Mouse (Mus musculus) brain, embryonic 14.5 days (tissue): ENCODE measurements around the gene Rars2. TPM values are rescaled to one million over a fixed set of nuclear protein-coding genes. Genes with fewer than 3 reads are reported as not detected.
A peak's percentile ranks its signal among the peaks of the same experiment; 100 is the strongest.

Experiments used
- DNase-seq: peaks from one replicate; pipeline ENCODE4 v3.0.0-alpha.2; 2011; ENCODE audit warnings: low read depth
- CTCF ChIP-seq: fragments of 200-500 bp; IDR thresholded peaks from 2 replicates; pipeline ENCODE4 v1.5.1; 2012; ENCODE audit warnings: inconsistent platforms, mild to moderate bottlenecking, moderate library complexity, borderline replicate concordance; ENCODE audit not compliant: insufficient read depth, insufficient read length; ENCODE audit errors: extremely low read depth
- POLR2A ChIP-seq: fragments of 200-500 bp; IDR thresholded peaks from 2 replicates; pipeline ENCODE4 v1.6.1; 2012; ENCODE audit warnings: mild to moderate bottlenecking, inconsistent platforms, borderline replicate concordance; ENCODE audit not compliant: poor library complexity, insufficient read depth, insufficient read length, severe bottlenecking; ENCODE audit errors: extremely low read depth
- polyA plus RNA-seq: library from polyadenylated mRNA; depleted of rRNA; stranded (reverse); fragments of >200 nt; gene quantifications from 2 replicates; pipeline ENCODE4 v1.2.3, GENCODE M21; 2012; rRNA removed

Gene Rars2
- polyA plus RNA-seq, 1 experiment = 27.3 TPM

DNA sequence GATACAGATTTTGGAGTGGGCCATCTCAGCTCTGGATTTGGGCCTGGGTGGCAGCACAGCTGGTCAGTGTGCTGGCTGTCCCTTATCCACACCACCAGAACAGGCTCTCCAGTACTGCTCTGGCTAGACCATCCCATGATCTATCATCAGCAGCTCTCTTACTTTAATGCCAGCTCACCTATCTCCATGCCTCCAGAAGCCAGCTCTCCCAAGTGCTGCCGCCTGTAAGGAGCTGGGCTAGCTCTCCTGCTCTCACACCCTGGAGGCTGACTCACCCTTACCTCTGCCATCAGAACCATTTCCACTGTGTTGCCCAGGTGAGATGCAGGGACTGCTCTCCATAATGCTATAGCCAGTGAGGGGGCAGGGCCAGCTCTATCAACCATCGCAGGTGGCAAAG, 46.8 kb downstream of the Rars2 start:
- DNase-seq = no peak
- TF ChIP-seq POLR2A = no peak
- TF ChIP-seq CTCF = no peak

DNA sequence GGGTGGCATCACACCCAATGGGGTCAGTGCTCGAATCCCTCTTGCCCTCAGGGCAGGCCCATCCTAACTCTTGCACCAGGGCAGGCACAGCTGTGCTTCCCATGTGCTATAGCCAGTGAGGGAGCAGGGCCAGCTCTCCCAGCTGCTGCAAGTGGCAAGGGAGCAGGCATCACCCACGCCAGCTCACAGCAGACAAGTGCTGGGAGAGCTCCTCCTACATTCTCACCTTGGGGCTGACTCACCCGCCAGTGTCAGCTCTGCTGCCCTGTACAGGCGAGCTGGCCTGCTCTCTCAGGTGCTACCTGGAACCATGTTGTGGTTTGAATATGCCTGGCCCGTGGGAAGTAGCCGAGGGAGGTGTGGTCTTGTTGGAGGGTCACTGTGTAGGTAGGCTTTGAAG, 47.2 kb downstream of the Rars2 start:
- DNase-seq = no peak
- TF ChIP-seq CTCF (no peak), POLR2A (no peak)

DNA sequence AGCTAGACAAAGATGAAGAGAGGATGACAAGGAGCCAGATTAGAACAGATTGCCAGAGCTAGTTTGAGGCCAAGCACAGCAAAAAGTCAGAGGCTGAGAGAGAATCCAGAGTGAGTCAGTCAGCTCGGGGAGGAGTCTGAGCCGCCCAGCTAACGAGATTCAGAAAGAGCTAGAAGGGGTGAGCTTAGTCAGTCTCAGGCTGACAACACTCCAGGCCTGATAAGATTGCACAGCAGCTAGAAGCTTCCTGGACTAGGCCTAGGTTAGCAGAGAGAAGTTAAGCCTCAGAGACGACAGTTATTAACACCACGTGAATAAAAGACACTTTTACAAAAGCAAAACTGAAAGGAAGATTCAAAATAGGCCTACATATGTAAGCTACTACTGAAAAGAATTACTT, 53.2 kb downstream of the Rars2 start:
- no peak for DNase-seq
- TF ChIP-seq CTCF (no peak), POLR2A (no peak)

DNA sequence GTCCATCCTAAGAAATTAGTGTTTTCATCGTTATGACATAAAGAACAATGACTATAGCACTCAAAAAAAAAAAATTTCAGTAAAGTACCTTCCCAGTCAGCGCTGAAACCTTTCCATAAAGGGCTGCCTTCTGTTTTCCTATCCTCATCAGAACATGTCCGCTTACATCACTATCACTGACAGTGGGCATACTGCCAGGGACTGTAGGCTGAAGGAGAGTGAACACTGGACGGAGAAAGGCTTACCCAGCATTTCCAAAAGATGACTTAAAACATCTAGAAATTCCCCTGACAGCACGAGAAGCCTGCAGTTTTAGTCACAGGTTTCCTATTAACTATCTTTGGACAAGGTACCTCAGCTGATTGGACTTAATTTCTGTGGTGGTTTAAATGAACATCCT, 59.0 kb downstream of the Rars2 start:
- DNase-seq = no peak
- no peak for TF ChIP-seq POLR2A
- TF ChIP-seq CTCF = no peak

DNA sequence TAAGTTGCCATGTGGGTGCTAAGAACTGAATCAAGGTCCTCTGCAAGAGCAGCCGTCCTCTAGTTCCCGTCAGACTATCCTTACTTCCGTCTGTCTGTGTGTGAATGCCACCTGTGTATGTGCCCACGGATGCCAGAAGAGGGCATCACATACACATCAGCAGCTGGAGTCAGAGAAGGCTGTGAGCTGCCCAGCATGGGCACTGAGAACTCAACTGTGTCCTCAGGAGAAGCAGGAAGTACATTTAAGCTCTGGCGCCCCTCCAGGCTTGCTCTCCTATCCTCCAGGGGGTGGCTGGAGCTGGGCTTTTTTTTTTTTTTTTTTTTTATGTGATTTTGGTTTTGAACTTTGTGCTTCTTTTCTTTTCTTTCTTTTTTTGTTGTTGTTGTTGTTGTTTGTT, 65.8 kb downstream of the Rars2 start:
- DNase-seq = no peak
- TF ChIP-seq POLR2A = no peak
- no peak for TF ChIP-seq CTCF

DNA sequence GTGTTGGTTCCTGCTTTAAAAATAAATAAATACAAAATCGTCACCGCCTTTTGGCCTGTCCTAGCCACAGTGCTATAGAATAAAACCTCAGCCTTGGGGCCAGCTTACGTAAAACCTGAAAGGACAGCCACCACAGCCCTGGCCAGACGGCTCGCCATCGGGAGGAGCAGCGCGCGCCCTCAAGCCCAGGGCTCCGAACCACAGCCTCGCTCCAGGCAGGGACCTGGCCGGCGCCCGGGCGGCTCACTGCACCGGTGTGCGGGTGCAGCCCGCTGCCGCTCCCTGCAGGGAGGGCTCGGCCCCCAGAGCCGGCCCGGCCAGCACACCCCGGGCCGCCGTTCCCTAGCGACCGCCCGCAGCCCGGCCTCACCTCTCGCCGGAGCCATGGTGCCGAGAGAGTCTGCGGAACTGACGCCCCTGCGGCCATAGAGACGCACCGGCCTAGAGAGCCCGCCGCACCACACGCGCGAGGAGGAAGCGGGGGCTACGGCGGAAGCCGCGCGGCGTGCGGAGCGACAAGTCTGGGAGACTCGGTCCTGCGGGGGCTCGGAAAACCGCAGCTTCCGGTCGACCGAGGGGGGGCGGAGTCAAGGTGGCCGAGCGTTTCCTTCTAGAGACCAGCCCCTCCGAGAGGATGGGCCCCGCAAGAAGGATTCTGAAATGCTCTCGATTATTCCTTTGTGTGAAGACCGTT, 72.3 kb downstream of the Rars2 start, which contains the start of gene Slc35a1:
Slc35a1 (minus strand) TSS at position 565 of the 694 bp plus-strand sequence.
- 0 out of 2 replicates have a peak, but pooled peaks have one; percentile 1 for TF ChIP-seq CTCF
- TF ChIP-seq POLR2A = peak; percentile 64
- peak; percentile 98 for DNase-seq

DNA sequence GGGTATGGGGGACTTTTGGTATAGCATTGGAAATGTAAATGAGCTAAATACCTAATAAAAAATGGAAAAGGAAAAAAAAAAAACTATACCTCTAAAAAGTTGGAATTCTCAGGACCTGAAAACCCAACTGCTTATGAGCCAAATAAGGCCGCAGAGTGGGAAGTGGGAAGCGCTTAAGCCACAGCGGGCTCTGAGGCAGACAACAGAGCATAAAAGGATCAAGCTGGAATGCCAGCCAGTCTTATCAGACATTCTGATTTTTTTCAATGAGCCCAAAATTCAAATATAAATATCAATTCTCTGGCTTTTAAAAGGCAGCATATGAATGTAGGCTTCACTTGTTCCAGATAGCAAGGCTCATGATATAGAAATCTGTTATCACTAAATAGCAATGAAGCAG, 73.3 kb downstream of the Rars2 start:
- DNase-seq = peak; percentile 40

DNA sequence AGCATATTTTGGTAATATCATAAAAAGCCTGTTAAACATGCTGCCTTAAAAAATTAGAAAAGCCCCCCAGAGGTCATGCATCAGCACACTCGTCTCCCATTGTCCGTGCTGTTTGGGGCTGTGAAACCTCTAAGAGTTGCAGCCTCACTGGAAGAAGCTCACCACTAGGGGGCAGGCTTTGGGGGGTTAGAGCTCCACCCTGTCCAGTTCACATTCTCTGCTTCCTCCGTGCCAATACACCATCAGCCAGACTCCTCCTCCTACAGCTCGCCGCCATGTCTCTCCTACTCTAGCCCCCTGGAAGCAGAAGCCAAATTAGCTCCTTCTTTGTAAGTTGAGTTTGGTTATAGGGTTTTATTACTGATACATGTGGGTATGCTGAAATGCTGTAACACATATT, 86.8 kb downstream of the Rars2 start:
- TF ChIP-seq POLR2A (no peak), CTCF (peak; percentile 60)
- peak; percentile 66 for DNase-seq

More for the DNA sequence above, 73.3 kb downstream of the Rars2 start:
- TF ChIP-seq POLR2A (no peak), CTCF (no peak)

DNA sequence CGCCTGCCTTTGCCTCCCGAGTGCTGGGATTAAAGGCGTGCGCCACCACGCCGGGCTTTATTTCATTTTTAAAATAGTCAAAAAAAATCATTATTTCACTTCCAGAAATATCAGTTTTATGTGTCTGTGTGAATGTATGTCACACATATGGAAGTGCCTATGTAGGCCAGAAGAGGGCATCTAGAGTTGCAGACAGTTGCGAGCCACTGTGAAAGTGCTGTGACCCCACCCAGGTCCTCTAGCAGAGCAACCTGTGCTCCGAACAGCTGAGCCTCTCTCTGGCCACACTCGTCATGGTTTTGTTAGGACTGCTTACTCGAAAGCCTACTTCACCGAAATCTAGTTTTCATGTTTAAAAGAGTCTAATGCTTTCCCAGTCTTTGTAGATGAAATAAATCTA, 87.5 kb downstream of the Rars2 start:
- TF ChIP-seq CTCF (no peak), POLR2A (no peak)
- no peak for DNase-seq

DNA sequence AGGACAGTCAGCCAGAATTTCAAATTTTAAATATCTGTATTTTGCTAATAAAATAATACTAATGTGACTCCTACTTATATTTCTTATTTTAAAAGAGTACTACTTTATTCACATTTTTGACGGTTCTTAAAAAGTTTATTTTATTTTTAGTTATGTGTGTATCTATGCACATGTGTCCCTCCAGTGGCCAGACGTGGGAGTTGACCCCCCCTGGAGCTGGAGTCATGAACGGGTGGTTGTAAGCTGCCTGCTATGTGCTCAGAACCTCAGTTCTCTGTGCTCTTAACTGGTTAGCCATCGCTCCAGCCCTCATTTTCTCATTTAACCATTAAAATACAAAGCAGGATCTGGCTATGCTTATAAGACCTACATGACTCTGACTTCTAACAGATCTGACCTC, 88.3 kb downstream of the Rars2 start:
- TF ChIP-seq POLR2A (no peak), CTCF (no peak)
- no peak for DNase-seq

DNA sequence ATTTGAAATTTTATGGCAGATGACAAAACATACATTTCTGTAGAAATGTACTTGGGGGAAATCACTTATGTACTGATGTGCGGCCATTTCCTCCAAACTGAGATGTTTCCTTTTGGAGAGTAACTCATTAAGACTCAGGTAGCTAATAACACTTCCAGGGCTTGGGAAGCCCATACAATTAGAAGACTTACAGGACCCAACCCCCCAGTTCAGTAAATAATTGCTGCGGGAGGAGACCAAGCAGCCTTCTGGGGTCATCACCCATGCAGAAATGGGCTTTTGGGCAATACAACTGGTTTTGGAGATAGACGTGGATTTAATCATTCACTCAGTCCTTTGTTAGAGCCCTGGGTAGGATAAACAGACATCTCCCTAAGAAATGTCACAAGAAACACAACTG, 92.5 kb downstream of the Rars2 start:
- TF ChIP-seq CTCF (no peak), POLR2A (no peak)
- DNase-seq = no peak

DNA sequence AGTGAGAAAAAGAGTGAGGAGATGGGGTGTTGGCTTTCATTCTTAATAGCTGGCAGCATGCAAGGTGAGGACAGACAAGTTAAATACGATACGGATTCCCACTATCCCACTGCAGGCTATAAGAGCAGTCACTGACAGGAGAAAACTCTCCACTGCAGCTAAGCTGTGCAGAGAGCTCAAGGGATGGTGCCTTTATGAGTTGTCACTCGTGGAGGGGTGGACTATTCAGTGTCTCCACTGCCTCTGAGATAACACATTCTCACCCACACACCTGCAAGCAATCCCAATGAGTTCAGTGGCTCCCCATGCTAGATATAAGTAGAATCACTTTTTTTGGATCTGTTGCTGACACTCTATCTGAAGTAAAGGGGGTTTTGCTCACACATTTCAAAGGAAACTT, 93.4 kb downstream of the Rars2 start:
- DNase-seq = no peak
- TF ChIP-seq POLR2A = no peak
- TF ChIP-seq CTCF = no peak

Other genes with a start within 250 kb of the Rars2 start
- 139 and 159 TPM in 2 replicates for gene Akirin2, start 64.0 kb upstream of the Rars2 start, polyA plus RNA-seq
- 58.8 and 62.7 TPM in 2 replicates for gene Orc3, start within 50 bp of the Rars2 start, polyA plus RNA-seq
- 21.4 and 27.0 TPM in 2 replicates for gene Slc35a1, start 72.5 kb downstream of the Rars2 start, polyA plus RNA-seq
- 1.6 and 2.8 TPM in 2 replicates for gene Cfap206, start 115.2 kb downstream of the Rars2 start, polyA plus RNA-seq
- gene Gm136, start 141.3 kb downstream of the Rars2 start, polyA plus RNA-seq = not detected in 2 replicates
- 19.8 and 22.8 TPM in 2 replicates for gene Smim8, start 163.5 kb downstream of the Rars2 start, polyA plus RNA-seq